Mouse (Mus musculus): ENCODE measurements around the gene Kcnj4. TPM values are rescaled to one million over a fixed set of nuclear protein-coding genes. Genes with fewer than 3 reads are reported as not detected.

Kcnj4 gene
- polyA plus RNA-seq, 1 experiment from 2014 or later = not detected

DNA sequence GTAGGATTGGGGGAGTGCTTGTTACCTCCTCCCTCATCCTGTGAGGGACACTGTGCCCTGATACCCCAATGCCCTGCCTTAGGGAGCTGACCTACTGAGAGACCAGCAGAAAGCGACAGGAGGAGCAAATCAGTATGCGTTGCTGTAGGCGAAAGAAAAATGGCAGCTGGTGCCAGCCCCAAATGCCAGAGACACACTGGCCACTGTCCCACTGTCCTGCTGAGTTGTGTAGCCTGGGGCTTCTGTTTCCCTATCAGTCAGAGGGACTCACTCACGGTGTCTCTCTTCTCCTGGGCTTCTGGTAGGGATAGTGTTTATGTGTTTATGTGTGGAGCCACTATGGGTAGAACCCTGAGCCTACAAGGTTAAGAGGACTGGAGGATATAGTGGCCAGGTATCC, 12.7 kb upstream of the Kcnj4 start:
- WGBS = 72% methylated on average over 4 of the region's 4 CpGs
- Histone ChIP-seq H3K27me3 (ENCODE audit: control insufficient read depth, insufficient read depth, low read length) (peaks cover 42% of the 10 kb centered on the region), H3K36me3 (ENCODE audit: control insufficient read depth, insufficient read depth, low read length) (no peaks in the 10 kb centered on the region), H3K4me2 (ENCODE audit: low read depth, severe bottlenecking) (no peak overlapping the region), H3K9me3 (ENCODE audit: control insufficient read depth, low read length) (no peaks in the 10 kb centered on the region), H3K4me1 (ENCODE audit: control insufficient read depth, insufficient read depth, low read length) (peaks cover 4% of the 10 kb centered on the region; the same call in 1 of the 2 replicates), H3K27ac (replicated peaks; ENCODE audit: low read depth, low read length) (no peak overlapping the region), H3K4me3 (ENCODE audit: low read depth, low read length) (no peak overlapping the region), H3K9ac (ENCODE audit: low read length) (no peak overlapping the region)
- no peak for ATAC-seq (ENCODE audit: insufficient number of reproducible peaks, low FRiP score, low TSS enrichment, low read depth)
- DNase-seq (ENCODE audit: low spot score) = no peak

DNA sequence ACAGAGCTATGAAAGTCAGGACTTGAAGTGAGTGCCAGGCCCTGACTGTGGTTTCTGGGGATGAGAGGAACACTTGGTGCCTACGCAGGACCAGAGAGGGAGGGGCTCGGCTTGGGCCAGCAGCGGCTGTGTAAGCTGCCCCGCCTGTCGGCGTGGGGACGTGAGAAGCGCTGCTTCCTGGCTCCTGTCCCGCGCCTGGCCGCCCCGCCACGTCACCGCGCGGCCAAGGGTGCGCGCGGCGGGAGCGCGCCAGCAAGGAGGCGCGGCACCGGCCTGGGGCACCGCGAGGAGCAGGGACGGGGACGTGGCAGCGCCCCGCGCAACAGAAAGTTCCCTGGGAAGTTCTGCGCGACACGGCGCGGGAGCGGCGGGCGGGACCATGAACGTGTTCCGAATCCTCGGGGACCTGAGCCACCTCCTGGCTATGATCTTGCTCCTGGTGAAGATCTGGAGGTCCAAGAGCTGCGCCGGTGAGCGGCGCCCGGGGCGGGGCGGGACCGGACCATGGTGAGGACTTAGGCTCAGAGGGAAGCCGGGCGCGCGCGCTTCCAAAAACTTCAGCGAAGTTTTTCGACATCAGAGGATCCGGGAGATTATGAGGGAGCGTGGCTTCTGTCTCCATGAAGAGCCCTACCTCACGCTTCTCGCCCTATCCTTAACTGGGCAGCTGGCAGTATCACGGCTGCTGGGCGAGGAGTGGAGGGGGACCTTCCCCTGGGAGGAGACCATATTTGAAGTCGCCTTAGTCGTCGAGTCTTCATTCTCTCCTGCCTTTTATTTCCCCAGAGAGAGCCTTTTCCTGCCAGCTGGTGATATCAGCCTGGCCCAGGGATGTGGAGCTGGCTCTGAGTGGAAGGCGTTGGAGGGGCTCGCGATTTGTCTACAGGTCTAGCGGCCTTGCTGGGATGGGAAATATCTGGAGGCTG, 11.4 kb upstream of the Kcnj4 start, which contains the start of gene Kdelr3:
Gene Kdelr3 (plus strand): TSS at position 241 of the 926 bp plus-strand sequence.
- Histone ChIP-seq H3K27me3 (ENCODE audit: control insufficient read depth, insufficient read depth, low read length) (peaks cover 45% of the 10 kb centered on the region), H3K9ac (ENCODE audit: low read length) (peak within 1 kb of the TSS; percentile 63), H3K27ac (replicated peaks; ENCODE audit: low read depth, low read length) (no peak within 1 kb of the TSS), H3K4me1 (ENCODE audit: control insufficient read depth, insufficient read depth, low read length) (peaks cover 10% of the 10 kb centered on the region), H3K4me3 (ENCODE audit: low read depth, low read length) (peak within 1 kb of the TSS; percentile 50), H3K4me2 (ENCODE audit: low read depth, severe bottlenecking) (peak within 1 kb of the TSS; percentile 93), H3K36me3 (ENCODE audit: control insufficient read depth, insufficient read depth, low read length) (no peaks in the 10 kb centered on the region), H3K9me3 (ENCODE audit: control insufficient read depth, low read length) (no peaks in the 10 kb centered on the region)
- DNase-seq (ENCODE audit: low spot score) = peak; percentile 66
- 1% methylated on average over 59 of the region's 71 CpGs for WGBS
- peak; percentile 23; the same call in 1 of the 2 replicates for ATAC-seq (ENCODE audit: insufficient number of reproducible peaks, low FRiP score, low TSS enrichment, low read depth)

DNA sequence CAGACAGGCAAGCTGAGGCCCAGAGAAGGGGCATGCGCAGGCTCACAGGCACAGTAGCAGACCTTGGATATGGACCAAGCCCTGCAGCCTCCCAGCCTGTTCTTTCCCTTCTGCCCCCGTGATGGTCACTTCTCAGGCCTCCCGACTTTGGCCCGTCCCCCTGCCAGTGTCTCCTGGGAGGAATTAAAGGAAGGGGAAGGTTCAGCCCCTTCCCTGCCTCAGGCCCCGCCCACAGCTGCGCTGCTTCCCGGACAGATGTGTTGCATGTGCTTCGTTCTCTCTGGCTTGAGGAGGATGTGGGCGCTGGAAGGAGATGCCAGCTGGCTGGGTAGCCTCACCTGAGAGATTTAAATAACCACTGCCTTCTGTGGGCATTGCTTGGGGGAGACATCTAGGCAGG, 8.9 kb upstream of the Kcnj4 start:
- Histone ChIP-seq H3K27ac (replicated peaks; ENCODE audit: low read depth, low read length) (no peak overlapping the region), H3K9me3 (ENCODE audit: control insufficient read depth, low read length) (no peaks in the 10 kb centered on the region), H3K36me3 (ENCODE audit: control insufficient read depth, insufficient read depth, low read length) (no peaks in the 10 kb centered on the region), H3K4me3 (ENCODE audit: low read depth, low read length) (no peak overlapping the region), H3K27me3 (ENCODE audit: control insufficient read depth, insufficient read depth, low read length) (peaks cover 62% of the 10 kb centered on the region), H3K9ac (ENCODE audit: low read length) (no peak overlapping the region), H3K4me1 (ENCODE audit: control insufficient read depth, insufficient read depth, low read length) (peaks cover 12% of the 10 kb centered on the region), H3K4me2 (ENCODE audit: low read depth, severe bottlenecking) (0 out of 2 replicates have a peak overlapping the region, but pooled peaks have one; percentile 7)
- WGBS = 7% methylated on average over 9 of the region's 9 CpGs
- ATAC-seq (ENCODE audit: insufficient number of reproducible peaks, low FRiP score, low TSS enrichment, low read depth) = no peak
- DNase-seq (ENCODE audit: low spot score) = peak; percentile 58

DNA sequence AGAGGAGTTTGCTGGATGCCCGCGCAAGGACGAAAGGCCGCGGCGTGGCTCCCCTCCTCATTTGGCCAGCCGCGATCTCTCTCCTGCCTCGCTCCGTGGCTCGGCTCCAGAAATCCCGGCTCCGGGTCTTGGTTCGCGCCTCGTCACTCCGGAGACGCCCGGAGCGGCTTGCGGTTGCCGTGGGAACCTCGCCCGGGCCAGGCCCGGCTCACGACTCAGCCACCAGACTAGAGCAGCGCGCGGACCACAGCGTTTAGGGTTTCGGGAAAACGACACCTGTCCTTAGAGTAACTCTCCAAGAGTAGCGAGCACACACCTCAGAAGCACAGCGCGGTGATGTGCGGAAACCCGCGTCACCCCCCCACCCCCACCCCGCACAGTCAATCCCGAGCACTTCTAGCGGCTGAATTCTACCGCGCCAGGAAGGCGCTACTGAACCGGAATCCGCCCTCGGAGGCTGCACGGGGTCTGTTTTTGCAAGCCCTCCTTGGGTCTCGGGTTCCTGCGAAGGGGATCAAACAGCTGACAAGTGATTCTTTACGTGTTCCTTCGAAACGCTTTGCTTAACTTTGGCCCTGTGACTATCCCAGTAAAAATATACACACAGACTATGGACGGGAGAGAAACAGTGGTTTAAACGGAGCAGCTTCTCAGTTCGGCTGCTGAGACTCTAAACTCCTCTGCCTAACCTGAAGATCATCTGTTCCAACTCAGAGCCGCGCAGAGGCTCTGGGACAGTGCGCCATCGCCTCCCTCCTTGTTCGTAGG, 6.7 kb upstream of the Kcnj4 start:
- DNase-seq (ENCODE audit: low spot score) (peak; percentile 87), ATAC-seq (ENCODE audit: insufficient number of reproducible peaks, low FRiP score, low TSS enrichment, low read depth) (peak; percentile 55)
- no peaks in the 10 kb centered on the region for H3K9me3 ChIP-seq (ENCODE audit: control insufficient read depth, low read length)
- no peak overlapping the region for H3K27ac ChIP-seq (replicated peaks; ENCODE audit: low read depth, low read length)
- peak overlapping the region; percentile 49 for H3K4me2 ChIP-seq (ENCODE audit: low read depth, severe bottlenecking)
- no peaks in the 10 kb centered on the region for H3K36me3 ChIP-seq (ENCODE audit: control insufficient read depth, insufficient read depth, low read length)
- H3K27me3 ChIP-seq (ENCODE audit: control insufficient read depth, insufficient read depth, low read length) = peaks cover 66% of the 10 kb centered on the region
- peaks cover 12% of the 10 kb centered on the region for H3K4me1 ChIP-seq (ENCODE audit: control insufficient read depth, insufficient read depth, low read length)
- peak overlapping the region; percentile 25 for H3K4me3 ChIP-seq (ENCODE audit: low read depth, low read length)
- 1% methylated on average over 61 of the region's 61 CpGs for WGBS
- H3K9ac ChIP-seq (ENCODE audit: low read length) = no peak overlapping the region

DNA sequence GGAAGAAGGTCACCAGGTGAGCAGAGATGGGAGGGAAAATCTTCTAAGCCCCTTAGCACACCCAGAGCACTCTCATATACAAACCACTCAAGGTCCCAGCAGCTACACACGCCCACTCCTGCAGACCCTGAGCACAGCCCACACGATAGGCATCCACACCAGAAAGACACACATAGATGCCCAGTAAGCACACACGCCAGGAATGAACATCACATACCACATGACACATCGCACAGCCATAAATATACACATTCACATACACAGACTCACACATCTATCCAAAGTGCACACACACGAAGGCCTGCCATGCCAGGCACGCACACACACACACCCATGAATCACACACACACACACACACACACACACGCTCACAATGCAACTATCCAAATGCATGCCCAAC, 5.4 kb upstream of the Kcnj4 start:
- no peak for DNase-seq (ENCODE audit: low spot score)
- Histone ChIP-seq H3K9me3 (ENCODE audit: control insufficient read depth, low read length) (no peaks in the 10 kb centered on the region), H3K4me2 (ENCODE audit: low read depth, severe bottlenecking) (no peak overlapping the region), H3K36me3 (ENCODE audit: control insufficient read depth, insufficient read depth, low read length) (no peaks in the 10 kb centered on the region), H3K27me3 (ENCODE audit: control insufficient read depth, insufficient read depth, low read length) (peaks cover 71% of the 10 kb centered on the region), H3K9ac (ENCODE audit: low read length) (no peak overlapping the region), H3K27ac (replicated peaks; ENCODE audit: low read depth, low read length) (no peak overlapping the region), H3K4me1 (ENCODE audit: control insufficient read depth, insufficient read depth, low read length) (peaks cover 13% of the 10 kb centered on the region), H3K4me3 (ENCODE audit: low read depth, low read length) (no peak overlapping the region)
- 81% methylated on average over 7 of the region's 7 CpGs for WGBS
- ATAC-seq (ENCODE audit: insufficient number of reproducible peaks, low FRiP score, low TSS enrichment, low read depth) = no peak

DNA sequence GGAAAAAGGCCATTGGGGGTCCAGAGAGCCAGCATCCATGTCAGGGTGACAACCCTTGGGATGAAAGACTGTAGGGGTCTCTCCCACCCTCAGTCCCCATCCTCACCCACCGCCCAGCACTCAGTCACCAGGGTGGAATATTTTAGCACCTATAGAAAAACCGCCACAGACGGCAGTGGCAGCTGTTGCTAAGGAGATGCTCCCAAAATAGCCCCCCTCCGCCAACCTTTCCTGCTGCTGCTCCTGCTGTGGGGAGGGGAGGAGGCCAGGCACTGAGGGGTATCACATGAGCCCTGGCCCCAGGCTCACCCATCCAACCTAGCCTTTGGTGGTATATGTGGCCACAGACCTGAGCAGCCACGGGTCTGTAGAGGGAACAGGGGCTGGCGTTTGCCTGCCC, 5.0 kb upstream of the Kcnj4 start:
- ATAC-seq (ENCODE audit: insufficient number of reproducible peaks, low FRiP score, low TSS enrichment, low read depth) = no peak
- Histone ChIP-seq H3K9ac (ENCODE audit: low read length) (no peak overlapping the region; the same call in 1 of the 2 replicates), H3K27me3 (ENCODE audit: control insufficient read depth, insufficient read depth, low read length) (peaks cover 71% of the 10 kb centered on the region), H3K4me1 (ENCODE audit: control insufficient read depth, insufficient read depth, low read length) (peaks cover 16% of the 10 kb centered on the region), H3K9me3 (ENCODE audit: control insufficient read depth, low read length) (no peaks in the 10 kb centered on the region), H3K27ac (replicated peaks; ENCODE audit: low read depth, low read length) (no peak overlapping the region), H3K4me3 (ENCODE audit: low read depth, low read length) (no peak overlapping the region), H3K36me3 (ENCODE audit: control insufficient read depth, insufficient read depth, low read length) (no peaks in the 10 kb centered on the region), H3K4me2 (ENCODE audit: low read depth, severe bottlenecking) (no peak overlapping the region)
- WGBS = 38% methylated on average over 6 of the region's 6 CpGs
- no peak for DNase-seq (ENCODE audit: low spot score)

DNA sequence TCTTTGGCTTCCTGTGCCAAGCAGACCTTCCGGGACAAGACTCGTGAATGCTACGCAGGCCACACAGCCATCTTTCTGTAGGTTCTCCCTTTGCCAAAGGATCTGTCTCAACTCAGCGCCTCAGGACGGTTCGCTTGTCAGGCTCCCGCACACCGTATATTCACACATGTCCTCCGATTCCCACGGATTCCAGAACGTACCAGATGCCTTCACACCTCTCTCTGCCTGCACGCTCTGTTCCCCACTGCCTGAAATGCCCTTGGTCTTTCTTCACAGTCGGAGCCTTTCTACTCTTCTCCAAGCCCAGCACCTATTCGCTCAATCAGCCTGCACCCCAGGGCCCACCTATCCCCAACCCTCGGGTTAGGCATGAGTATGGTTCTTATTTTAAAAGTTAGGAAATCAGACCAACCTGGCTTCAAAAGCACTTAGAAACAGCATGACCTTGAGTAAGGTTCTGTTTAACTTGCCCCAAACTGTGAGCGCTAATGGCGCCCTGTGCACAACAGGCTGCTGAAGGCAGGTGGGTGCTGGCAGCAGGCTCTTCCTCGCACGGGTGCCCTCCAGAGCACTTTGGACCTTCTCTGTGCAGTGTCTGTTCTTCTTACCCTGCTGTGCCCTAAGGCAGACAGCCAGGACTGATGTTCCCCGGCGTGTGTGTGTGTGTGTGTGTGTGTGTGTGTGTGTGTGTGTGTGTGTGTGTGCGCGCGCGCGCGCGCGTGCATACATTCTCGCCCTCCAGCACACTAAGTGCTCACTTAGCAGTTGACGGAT, 2.2 kb upstream of the Kcnj4 start:
- Histone ChIP-seq H3K9me3 (ENCODE audit: control insufficient read depth, low read length) (no peaks in the 10 kb centered on the region), H3K36me3 (ENCODE audit: control insufficient read depth, insufficient read depth, low read length) (no peaks in the 10 kb centered on the region), H3K4me1 (ENCODE audit: control insufficient read depth, insufficient read depth, low read length) (peaks cover 13% of the 10 kb centered on the region), H3K27ac (replicated peaks; ENCODE audit: low read depth, low read length) (no peak overlapping the region), H3K4me2 (ENCODE audit: low read depth, severe bottlenecking) (no peak overlapping the region), H3K9ac (ENCODE audit: low read length) (no peak overlapping the region), H3K27me3 (ENCODE audit: control insufficient read depth, insufficient read depth, low read length) (peaks cover 78% of the 10 kb centered on the region), H3K4me3 (ENCODE audit: low read depth, low read length) (no peak overlapping the region)
- ATAC-seq (ENCODE audit: insufficient number of reproducible peaks, low FRiP score, low TSS enrichment, low read depth) (no peak), DNase-seq (ENCODE audit: low spot score) (no peak)
- 51% methylated on average over 31 of the region's 31 CpGs for WGBS

DNA sequence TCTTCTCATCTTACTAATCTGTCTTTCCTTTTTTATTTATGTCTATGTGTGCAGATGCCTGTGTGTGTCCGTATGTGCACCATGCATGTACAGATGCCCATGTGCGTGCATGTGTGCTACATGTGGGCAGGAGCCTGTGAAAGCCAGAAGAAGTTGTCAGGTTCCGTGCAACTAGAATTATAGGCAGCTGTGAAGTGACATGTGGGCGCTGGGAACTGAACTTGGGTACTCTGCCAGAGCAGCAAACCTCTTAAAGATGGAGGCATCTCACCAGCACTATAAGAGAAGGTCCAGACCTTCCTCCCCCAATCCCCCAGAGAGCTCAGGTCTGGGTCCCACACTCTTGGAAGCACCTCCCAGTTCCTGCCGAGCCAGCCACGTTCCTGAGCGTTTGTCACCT, 1.4 kb upstream of the Kcnj4 start:
- peaks cover 11% of the 10 kb centered on the region for H3K4me1 ChIP-seq (ENCODE audit: control insufficient read depth, insufficient read depth, low read length)
- 29% methylated on average over 7 of the region's 7 CpGs for WGBS
- H3K4me3 ChIP-seq (ENCODE audit: low read depth, low read length) = no peak overlapping the region
- ATAC-seq (ENCODE audit: insufficient number of reproducible peaks, low FRiP score, low TSS enrichment, low read depth) = no peak
- no peak for DNase-seq (ENCODE audit: low spot score)
- H3K36me3 ChIP-seq (ENCODE audit: control insufficient read depth, insufficient read depth, low read length) = no peaks in the 10 kb centered on the region
- H3K9me3 ChIP-seq (ENCODE audit: control insufficient read depth, low read length) = no peaks in the 10 kb centered on the region
- no peak overlapping the region for H3K9ac ChIP-seq (ENCODE audit: low read length)
- no peak overlapping the region for H3K27ac ChIP-seq (replicated peaks; ENCODE audit: low read depth, low read length)
- no peak overlapping the region for H3K4me2 ChIP-seq (ENCODE audit: low read depth, severe bottlenecking)
- H3K27me3 ChIP-seq (ENCODE audit: control insufficient read depth, insufficient read depth, low read length) = peaks cover 82% of the 10 kb centered on the region

Measured in limb, embryonic 11.5 days (tissue).